Mouse (Mus musculus) spleen, adult 12 weeks (tissue): ENCODE results near the gene Snx6.
"Not testable (repeated sequence)": the region's sequence is repeated elsewhere in the genome, so short reads cannot be mapped to it uniquely, and the experiment has no call there.

ENCODE experiments used
- DNase-seq: peaks from one replicate; pipeline ENCODE4 v3.0.0; 2022; ENCODE audit warnings: low spot score

The Snx6 gene

DNA sequence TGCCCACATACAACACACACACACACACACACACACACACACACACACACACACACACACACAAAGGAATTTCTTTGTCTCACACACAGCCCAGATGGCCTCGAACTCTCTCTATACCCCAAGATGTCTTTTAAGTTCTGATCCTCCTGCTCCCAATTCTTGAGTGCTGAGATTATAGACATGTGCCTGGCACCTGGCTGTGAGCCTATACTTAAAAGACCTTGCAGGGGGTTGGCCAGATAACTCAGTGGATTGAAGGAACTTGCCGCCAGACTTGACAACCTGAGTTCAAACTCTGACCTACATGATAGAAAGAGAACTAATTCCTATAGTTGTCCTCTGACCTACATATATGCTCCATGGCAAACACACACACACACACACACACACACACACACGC lies 8.0 kb upstream of the Snx6 start:
- DNase-seq: no peak

DNA sequence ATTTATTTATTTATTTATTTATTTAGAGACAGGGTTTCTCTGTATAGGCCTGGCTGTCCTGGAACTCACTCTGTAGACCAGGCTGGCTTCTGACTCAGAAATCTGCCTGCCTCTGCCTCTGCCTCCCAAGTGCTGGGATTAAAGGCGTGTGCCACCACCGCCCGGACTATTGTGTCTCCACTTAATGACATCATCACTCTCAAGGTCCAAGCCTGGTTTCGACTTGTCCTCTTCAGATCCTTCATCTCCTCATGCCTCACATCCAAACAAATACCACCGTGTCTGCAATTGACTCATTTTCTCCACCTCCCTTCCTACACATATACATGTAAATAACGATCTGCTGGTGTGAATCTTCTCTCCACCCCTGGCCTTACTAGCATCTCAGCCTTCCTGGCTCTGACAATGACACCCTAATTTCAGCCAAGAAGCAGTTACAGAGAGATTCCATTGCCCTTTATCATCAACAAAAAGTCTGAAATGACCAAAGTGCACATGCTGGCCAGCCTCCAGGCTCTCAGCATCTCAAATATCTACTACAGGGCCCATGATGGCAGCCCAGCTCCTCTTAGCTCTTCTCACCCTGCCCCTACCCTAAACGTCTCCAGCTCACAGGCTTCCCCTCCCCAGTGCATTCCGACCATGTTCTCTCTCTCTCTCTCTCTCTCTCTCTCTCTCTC lies 1.2 kb upstream of the Snx6 start:
- no peak for DNase-seq

DNA sequence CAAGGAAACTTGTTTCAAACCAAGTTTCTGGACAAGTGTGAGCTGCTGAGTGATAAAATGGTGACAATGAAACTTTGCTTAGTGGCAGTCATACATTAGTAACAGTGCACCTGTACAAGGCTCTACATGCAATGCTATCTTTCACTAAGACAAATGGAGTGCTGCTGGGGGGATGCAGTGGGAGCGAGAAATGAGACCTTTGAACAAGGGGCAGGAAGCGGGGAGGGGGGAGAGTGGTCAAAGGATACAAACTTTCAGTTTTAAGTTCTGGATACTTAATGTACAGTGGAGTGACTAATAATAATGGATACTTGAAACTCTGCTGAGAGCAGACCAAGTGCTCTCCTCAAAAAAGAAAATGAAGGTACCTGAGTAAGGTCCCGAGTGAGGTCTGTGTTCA lies 1.1 kb downstream of the Snx6 start:
- DNase-seq: no peak

DNA sequence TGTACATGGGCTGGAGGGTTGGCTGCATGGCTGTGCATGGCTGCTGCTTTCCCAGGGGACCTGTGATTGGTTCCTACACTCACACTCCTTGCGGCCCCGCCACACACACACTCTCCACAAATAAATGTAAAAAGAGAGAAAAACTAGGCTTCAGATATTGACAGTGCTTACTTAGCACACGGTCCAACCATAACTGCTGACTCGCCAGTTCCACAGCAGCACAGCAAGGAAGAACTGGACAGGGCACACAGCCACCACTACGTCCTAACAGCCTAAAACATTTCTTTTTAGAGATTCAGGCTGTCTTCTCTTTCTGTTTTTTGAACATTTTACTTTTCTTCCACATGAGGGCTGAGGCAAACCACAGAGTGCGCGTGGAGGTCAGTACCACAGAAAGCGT lies 4.0 kb downstream of the Snx6 start:
- no peak for DNase-seq

DNA sequence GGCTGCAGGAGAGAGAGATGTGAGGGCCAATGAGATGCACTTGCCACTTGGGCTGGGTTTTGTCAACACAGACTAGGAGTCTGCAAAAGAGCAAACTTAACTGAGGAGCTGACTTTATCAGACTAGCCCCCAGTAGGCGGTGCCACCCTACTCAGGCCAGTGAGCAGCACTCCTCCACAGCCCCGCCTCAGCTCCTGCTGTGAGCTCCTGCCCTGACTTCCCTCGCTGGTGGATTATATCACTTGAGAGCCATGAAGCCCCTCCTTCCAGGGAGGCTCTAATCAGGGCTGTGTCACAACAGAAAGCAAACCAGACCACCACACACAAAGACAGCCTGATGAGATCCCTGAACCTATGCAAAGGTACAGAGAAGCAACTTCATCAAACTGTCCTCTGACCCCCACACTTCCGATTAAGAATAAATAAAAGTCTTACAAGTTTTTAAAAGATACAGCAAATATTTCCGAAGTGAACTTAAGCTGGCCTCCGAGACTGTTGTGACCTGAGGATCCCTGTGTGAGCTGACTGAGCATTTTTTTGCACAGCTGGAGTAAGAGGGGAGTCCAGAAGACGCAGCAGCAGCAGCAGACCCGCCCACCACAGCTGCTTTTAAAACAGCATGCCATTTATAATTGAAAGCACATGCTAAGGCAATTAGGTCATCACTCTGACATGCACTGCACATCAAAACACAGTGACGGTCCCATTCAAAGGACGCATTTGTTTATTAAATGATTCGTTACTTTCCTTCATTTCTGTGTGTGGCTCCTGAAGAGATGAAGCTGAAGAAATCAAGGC lies 6.0 kb downstream of the Snx6 start:
- no peak for DNase-seq

DNA sequence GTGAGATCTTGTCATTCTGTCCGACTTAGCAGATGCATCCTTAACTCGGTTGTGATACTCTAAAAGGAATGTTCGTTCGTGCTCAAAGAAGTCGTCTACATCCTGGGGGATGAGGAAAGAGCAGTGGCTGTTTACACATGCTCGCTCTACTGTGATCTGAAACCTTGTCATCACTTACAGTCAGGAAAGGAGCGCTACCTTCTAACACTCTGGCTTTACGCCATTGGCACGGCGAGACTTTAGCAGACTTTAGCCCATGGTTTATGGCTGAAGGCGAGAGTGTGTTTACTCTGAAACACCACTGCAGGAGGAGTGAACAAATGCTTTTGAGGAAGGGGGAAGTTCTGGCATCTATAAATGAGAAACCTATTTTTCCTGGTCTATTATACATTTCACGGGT lies 31.9 kb downstream of the Snx6 start:
- DNase-seq: no peak

DNA sequence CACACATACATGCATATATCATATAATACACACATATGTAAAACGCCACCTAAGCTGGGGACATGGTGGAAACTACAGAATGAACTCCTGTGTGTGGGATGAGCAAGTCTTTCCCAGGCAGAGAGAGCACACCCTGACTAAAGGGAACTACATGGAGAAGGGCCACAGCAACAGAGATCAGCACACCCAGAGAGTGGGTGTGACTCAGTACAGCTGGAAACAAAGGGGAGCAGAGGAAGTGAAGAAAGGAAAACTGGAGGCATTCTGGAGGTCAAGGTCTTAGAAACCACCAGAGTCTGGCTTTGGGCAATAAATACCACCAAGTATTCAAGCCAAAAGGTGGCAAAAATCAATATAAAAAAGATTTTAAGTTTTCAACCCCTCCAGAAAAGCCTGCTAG lies 34.8 kb downstream of the Snx6 start:
- DNase-seq: no peak

DNA sequence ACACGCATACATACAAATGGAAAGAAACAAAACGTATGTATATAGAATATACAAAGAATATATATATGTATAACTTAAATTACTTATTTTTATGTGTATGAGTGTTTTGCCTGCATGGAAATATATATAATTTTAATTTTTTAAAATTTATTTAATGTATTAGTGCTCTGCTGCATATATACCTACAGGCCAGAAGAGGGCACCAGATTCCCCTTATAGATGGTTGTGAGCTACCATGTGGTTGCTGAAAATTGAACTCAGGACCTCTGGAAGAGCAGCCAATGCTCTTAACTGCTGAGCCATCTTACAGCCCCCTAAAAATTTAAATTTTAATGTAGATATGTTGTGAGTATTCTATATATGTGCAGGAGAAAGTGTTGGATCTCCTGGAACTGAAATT lies 36.7 kb downstream of the Snx6 start:
- DNase-seq: no peak

DNA sequence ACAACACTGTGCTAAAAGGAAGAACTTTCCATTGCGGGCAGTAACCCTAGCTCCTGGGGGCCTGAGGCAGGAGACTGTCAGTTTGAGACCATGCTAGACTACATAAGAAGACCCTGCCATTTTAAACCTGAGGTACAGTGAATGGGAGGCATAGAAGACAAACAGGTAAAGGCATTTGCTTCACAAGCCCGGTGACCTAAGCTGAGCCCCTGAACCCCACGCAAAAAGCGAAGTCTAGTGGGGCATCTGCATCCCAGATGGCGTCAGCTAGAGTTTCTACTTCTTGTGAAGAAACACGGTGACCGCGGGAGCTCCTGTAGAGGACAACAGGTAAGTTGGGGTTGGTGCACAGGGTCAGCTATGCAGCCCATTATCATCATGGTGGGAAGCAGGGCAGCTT lies 46.9 kb downstream of the Snx6 start:
- no peak for DNase-seq

DNA sequence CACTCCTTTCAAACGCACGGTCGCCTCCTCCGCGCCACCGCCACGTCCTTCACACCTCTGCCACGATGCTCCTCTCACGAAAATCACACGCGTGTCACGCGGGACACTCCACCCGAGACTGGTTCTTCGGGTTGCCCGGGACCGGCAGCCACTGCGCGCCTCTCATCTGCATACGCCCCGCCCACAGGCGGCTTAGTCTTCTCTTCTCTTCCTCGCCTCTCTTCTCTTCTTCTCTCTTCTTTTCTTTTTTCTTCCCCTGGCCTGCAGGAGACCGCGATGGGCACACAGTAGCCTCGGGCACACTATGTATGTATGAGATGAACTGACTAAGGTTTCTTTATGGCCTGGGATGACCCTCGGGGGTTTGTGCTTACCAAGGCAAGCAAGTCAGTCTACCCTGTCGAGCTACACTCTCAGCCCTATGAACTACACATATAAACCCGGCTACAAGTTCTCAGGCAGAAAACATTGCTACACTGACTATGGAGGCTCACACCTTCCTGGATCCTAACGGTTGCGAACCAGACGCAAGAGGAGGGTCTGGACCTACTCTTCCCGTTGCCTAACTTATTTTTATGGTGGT lies 56.8 kb downstream of the Snx6 start:
- DNase-seq: peak; percentile 23

DNA sequence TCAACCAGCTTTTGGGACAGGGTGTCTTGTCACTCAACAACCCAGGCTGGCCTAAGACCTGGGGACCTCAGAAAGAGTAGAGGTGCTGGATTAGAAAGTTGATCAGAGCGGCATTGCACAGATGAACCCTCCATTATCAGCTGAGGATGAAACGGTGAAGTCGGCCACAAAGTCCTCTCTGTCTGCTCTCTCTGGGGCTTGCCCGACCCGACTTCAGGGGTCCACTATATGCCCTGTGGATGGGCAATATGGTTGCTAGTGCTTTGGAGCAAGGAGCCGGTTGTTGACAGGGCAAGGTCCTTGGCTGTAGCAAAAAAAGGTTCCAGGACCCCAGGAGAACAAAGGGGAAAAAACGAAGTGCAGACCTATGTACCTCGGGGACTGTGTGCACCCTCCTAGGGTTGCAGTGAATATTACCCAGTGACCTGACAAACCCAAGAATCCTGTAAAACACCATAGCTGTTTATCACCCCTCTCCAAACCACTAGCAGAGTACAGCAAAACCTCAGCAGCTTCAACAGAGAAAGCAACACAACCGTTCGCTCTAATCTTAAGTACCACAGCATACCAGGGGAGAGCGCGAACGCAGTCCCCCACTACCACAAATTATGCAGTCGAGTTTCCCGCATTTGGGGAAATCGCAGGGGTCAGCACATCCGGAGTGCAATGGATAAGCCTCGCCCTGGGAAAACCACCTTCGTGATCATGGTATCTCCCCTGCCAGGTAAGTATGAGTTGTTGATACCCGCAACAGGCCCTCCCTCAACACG lies 57.4 kb downstream of the Snx6 start:
- DNase-seq: not testable (repeated sequence)

DNA sequence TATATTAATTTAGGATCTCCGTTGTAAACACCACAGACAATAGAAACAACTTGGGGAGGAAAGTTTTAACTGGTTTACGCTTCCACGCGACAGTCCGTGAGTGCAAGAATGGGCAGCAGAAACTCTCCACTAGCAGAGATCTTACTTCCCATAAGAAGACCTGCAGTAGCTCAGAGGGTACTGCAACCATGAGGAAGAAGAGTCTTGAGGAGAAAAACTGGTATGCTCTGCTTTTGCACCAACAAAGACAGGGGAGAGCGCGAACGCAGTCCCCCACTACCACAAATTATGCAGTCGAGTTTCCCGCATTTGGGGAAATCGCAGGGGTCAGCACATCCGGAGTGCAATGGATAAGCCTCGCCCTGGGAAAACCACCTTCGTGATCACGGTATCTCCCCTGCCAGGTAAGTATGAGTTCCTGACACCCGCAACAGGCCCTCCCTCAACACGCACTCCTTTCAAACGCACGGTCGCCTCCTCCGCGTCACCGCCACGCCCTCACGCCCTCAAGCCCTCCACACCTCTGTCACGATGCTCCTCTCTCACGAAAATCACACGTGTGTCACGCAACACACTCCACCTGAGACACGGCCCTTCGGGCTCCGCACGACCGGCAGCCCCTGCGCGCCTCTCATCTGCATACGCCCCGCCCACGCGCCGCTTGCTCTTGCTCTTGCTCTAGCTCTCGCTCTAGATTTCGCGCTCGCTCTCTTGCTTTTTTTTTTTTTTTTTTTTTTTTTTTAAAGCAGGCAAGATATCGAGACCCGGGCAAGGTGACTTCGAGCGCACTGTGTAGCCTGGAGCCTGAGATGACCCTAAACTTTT lies 61.0 kb downstream of the Snx6 start:
- peak; percentile 50 for DNase-seq

DNA sequence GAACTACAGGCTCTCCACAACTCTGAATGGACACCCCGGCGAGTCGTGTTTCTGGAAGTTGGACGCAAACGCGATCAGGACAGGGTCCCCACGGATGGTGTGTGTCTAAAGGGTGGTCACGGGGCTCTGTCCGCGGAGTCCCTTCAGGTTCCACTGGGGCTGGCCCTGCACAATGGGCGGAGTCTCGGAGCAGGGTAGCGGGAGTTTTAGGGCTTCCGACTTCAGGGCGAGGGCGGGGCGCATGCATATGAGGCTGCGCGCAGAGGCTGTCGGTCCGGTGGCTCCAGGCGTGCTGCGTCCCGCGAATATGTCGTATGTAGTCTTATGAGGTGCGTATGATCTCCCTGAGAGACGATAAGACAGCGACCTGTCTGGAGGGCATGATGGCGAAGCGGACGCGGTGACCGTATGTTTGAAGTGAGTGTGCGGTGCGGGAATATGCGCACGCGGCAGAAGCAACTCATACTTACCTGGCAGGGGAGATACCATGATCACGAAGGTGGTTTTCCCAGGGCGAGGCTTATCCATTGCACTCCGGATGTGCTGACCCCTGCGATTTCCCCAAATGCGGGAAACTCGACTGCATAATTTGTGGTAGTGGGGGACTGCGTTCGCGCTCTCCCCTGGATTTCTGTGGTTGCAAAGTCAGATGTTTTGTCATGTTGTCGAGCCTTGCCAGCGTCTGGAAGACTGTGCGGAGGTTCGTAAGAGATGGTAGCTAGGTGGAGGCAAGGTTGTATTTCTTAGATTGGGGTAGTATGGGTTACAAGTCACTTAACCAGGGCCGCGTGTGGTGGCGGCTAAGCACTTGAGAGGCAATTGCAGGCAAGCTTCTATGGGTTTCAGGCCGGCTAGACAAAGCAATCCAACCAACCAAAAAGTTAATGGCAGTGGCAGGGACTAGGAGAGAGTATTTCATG lies 66.1 kb downstream of the Snx6 start:
- DNase-seq: not testable (repeated sequence)

DNA sequence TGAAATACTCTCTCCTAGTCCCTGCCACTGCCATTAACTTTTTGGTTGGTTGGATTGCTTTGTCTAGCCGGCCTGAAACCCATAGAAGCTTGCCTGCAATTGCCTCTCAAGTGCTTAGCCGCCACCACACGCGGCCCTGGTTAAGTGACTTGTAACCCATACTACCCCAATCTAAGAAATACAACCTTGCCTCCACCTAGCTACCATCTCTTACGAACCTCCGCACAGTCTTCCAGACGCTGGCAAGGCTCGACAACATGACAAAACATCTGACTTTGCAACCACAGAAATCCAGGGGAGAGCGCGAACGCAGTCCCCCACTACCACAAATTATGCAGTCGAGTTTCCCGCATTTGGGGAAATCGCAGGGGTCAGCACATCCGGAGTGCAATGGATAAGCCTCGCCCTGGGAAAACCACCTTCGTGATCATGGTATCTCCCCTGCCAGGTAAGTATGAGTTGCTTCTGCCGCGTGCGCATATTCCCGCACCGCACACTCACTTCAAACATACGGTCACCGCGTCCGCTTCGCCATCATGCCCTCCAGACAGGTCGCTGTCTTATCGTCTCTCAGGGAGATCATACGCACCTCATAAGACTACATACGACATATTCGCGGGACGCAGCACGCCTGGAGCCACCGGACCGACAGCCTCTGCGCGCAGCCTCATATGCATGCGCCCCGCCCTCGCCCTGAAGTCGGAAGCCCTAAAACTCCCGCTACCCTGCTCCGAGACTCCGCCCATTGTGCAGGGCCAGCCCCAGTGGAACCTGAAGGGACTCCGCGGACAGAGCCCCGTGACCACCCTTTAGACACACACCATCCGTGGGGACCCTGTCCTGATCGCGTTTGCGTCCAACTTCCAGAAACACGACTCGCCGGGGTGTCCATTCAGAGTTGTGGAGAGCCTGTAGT lies 76.4 kb downstream of the Snx6 start:
- not testable (repeated sequence) for DNase-seq

DNA sequence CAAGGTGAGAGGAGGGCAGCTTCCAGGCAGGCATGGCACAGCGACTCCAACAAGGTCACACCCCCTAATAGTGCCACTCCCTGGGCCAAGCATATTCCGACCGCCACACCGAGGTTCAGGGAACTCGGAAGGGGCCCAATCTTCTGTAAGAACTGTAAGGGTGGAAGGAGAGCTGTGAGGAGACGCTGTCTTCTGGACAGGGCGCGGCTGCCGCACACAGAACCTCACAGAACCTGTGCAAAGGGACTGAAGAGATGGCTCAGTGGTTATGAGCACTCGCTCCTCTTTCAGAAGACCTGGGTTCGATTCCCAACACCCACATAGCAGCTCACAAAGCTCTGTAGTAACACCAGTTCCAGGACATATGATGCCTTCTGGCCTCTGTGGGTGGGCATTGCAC lies 78.0 kb downstream of the Snx6 start:
- not testable (repeated sequence) for DNase-seq

DNA sequence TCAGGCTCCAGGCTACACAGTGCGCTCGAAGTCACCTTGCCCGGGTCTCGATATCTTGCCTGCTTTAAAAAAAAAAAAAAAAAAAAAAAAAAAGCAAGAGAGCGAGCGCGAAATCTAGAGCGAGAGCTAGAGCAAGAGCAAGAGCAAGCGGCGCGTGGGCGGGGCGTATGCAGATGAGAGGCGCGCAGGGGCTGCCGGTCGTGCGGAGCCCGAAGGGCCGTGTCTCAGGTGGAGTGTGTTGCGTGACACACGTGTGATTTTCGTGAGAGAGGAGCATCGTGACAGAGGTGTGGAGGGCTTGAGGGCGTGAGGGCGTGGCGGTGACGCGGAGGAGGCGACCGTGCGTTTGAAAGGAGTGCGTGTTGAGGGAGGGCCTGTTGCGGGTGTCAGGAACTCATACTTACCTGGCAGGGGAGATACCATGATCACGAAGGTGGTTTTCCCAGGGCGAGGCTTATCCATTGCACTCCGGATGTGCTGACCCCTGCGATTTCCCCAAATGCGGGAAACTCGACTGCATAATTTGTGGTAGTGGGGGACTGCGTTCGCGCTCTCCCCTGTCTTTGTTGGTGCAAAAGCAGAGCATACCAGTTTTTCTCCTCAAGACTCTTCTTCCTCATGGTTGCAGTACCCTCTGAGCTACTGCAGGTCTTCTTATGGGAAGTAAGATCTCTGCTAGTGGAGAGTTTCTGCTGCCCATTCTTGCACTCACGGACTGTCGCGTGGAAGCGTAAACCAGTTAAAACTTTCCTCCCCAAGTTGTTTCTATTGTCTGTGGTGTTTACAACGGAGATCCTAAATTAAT lies 81.5 kb downstream of the Snx6 start:
- DNase-seq: not testable (repeated sequence)

DNA sequence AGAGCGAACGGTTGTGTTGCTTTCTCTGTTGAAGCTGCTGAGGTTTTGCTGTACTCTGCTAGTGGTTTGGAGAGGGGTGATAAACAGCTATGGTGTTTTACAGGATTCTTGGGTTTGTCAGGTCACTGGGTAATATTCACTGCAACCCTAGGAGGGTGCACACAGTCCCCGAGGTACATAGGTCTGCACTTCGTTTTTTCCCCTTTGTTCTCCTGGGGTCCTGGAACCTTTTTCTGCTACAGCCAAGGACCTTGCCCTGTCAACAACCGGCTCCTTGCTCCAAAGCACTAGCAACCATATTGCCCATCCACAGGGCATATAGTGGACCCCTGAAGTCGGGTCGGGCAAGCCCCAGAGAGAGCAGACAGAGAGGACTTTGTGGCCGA lies 85.0 kb downstream of the Snx6 start:
- DNase-seq: peak; percentile 25

DNA sequence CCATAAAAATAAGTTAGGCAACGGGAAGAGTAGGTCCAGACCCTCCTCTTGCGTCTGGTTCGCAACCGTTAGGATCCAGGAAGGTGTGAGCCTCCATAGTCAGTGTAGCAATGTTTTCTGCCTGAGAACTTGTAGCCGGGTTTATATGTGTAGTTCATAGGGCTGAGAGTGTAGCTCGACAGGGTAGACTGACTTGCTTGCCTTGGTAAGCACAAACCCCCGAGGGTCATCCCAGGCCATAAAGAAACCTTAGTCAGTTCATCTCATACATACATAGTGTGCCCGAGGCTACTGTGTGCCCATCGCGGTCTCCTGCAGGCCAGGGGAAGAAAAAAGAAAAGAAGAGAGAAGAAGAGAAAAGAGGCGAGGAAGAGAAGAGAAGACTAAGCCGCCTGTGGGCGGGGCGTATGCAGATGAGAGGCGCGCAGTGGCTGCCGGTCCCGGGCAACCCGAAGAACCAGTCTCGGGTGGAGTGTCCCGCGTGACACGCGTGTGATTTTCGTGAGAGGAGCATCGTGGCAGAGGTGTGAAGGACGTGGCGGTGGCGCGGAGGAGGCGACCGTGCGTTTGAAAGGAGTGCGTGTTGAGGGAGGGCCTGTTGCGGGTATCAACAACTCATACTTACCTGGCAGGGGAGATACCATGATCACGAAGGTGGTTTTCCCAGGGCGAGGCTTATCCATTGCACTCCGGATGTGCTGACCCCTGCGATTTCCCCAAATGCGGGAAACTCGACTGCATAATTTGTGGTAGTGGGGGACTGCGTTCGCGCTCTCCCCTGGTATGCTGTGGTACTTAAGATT lies 85.6 kb downstream of the Snx6 start:
- DNase-seq: not testable (repeated sequence)
